Mouse (Mus musculus) duodenum, adult 2 months (tissue): Measurements from ENCODE around the gene Lrch4. TPM values are rescaled to one million over a fixed set of nuclear protein-coding genes. Genes with fewer than 3 reads are reported as not detected.

ENCODE experiments used
- polyA plus RNA-seq: library from polyadenylated mRNA; depleted of rRNA; stranded (reverse); fragments of >200 nt; gene quantifications from 2 replicates; pipeline ENCODE4 v1.2.3, GENCODE M21; 2012; ENCODE audit warnings: low replicate concordance; rRNA removed

Lrch4 gene
- polyA plus RNA-seq = 33.9 and 56.3 TPM in 2 replicates

DNA sequence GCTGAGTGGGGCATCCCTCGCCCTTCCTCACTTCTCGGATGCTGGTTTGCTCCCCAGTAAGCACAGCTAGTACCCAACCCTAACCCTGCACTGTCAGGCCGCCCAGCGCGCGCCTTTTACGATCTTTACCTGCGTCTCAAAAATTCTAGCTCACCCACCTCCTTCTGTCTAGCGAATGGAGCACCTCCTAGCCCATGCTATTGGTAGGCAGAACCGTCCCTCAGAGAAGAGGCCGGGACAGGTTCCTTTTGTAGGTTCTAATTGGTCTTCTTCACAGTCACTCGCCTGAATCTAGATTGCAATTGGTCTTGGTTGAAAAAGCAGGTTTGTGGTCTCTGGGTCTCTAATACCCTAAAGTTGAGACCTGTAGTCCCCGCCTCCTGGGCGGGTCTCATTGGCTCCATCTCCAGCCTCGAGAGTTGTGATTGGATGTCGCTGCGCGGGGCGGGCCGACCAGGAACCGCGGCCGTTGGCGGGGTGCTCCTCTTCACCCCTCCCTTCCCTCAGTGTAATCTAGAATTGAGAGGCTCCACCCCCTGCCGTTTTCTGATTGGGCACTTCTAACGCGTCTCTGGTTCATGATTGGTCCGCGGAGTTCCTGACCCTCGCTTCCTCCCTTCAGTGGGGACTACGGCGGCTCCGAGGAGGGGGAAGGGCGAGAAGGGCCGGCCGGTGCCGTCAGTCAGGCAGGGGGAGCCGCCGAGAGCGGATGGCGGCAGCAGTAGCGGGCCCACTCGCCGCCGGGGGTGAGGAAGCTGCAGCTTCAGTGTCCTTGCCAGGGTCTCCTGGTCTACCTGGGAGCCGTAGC is at the start of gene Lrch4, which contains the start of the genes Fbxo24 and Gm20605:
TSS of gene Lrch4 (plus strand) at position 624 of the 808 bp plus-strand sequence.
TSS of gene Fbxo24 (minus strand) at position 505 of the 808 bp plus-strand sequence.
TSS of gene Gm20605 (plus strand) at position 678 of the 808 bp plus-strand sequence.

DNA sequence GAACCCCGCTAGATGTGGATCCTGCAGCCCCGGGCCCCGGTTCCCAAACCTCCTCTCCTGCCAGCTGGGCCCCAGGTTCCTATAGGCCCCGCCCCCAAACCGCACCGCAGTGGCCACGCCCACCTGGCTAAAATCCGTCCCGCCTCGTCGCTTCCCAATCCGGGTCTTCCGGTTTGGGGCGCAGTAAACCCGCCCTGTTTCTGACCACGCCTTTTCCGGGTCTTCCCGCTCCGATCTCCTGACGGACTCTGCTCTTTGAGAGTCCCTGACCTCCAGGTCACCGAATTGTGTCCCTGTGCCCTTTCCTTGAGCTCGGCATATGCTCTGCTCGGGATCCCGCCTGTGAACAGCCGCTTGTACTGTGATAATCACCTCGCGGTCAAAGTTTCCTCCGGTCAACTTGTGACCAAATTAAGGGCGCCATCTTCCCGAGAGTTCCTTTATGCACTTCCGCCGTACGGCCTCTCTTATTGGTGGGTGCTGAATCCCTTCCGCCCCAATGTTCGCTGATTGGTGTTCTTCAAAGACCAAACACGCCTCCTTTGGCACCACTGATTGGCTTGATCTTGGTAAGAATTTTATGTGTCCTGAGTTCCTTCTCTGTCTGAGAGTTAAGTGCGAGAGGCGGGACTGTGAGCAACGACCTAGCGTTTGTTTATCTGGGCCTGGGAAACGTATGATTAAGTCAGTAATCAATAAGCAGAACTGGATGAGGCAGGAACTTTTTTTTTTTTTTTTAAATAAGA is 28.1 kb upstream of the Lrch4 start, which contains the start of gene Mospd3:
TSS of gene Mospd3 (minus strand) at position 440 of the 746 bp plus-strand sequence.

GRCm38 (mm10) chr5:137613550-137613949 is 15.4 kb upstream of the Lrch4 start, which contains the start of gene Pcolce:
TSS of gene Pcolce (minus strand) at chr5:137613784.

DNA sequence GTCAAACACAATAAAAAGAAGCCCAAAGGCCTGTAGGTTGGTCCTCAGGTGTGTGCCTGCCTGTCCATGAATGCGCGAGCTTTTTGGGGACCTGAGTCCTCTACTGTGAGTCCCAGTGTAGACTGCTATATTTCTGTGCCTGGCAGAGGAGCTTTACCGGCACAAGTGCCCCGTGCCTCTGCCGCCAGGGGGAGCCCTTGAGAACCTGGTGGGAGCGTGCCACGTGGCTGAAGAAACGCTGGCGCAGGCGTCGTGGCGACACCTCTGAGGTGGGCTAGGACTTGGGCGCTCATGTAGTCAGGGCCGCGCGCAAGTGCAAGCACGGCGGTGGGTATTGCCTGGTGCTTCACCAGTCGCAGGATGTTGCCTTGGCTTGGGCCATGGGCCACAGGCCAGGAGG is 12.1 kb downstream of the Lrch4 start, which contains the start of gene Sap25:
TSS of gene Sap25 (plus strand) at position 281 of the 400 bp plus-strand sequence.

DNA sequence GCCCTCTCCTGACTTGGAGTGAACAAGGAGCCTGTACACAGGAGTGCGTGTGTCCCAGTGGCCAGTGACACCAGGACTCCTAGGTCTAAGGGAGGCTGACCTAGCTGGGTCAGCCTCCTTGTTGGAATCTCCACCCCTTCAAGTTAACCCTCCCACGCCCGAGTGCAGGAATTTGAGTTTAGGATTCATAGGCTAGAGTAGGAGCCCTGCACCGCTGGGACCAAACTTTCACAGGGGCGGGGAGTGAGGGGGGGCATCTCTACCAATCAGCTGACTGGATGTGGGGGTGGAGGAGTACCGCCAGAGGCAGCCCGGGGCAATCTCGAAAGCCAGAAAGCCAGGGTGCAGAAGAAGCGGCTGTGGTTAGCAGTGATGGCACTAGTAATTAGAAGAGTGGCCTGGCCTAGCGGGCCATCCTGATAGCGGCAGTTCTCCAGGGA is 16.8 kb downstream of the Lrch4 start, which contains the start of gene Irs3:
TSS of gene Irs3 (minus strand) at position 63 of the 440 bp plus-strand sequence.

DNA sequence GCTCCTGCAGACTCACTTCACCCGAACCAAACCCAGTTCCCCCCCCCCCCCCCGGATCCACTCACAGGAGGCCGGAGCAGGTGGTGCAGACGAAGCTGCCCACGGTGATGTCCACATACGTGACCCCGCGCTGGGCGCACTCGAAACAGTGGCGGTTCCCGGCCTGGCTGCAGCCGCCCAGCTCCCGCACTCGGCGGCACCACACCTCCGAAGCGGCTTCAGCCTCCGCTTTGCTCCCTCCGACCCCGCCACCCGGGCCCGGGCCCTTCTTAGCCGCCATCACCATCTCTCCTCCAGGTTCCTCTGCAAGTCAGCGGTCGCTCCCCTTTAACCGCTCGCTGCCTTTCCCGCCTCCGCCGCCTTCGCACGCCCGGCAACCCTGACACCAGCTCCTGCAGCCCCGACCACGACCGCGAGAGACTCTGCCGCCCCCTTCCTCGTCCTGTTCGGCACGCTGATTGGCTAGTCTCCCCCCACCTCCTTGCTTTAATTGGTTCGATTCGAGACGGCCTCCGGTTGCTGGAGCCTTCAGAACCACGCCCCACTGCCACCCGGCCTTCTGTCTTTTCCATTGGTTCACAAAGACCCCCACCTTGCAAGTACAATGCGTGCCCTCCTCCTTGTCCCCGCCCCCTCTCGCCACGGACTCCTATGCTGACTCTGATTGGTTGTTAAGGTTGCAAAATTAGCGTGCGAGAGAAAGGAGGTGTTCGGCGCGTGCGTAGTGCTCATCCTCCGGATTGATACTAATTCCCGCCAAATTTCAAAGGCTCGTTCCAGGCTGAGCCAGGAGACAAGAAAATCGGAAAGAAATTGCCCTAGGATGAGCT is 55.6 kb downstream of the Lrch4 start, which contains the start of gene Agfg2:
TSS of gene Agfg2 (minus strand) at position 433 of the 830 bp plus-strand sequence.

Other genes starting within 250 kb of the Lrch4 start
- 0.88 and 2.8 TPM in 2 replicates for gene Zan, start 152.1 kb upstream of the Lrch4 start, polyA plus RNA-seq
- gene Pop7, start 126.6 kb upstream of the Lrch4 start, polyA plus RNA-seq = 37.9 and 47.1 TPM in 2 replicates
- gene Gigyf1, start 110.6 kb upstream of the Lrch4 start, polyA plus RNA-seq = 11.8 and 16.6 TPM in 2 replicates
- gene Epo, start 95.9 kb upstream of the Lrch4 start, polyA plus RNA-seq = not detected in 2 replicates
- 831 and 1,332 TPM in 2 replicates for gene Gnb2, start 95.6 kb upstream of the Lrch4 start, polyA plus RNA-seq
- gene Actl6b, start 75.6 kb upstream of the Lrch4 start, polyA plus RNA-seq = 1.1 TPM in 2 replicates
- 0.81 and 1.1 TPM in 2 replicates for gene Tfr2, start 59.3 kb upstream of the Lrch4 start, polyA plus RNA-seq
- 135 and 239 TPM in 2 replicates for gene Mospd3, start 28.1 kb upstream of the Lrch4 start, polyA plus RNA-seq
- gene Pcolce, start 15.3 kb upstream of the Lrch4 start, polyA plus RNA-seq = 33.2 and 49.9 TPM in 2 replicates
- 0.18 and 0.78 TPM in 2 replicates for gene Fbxo24, start 119 bp upstream of the Lrch4 start, polyA plus RNA-seq
- gene Gm20605, start 54 bp downstream of the Lrch4 start, polyA plus RNA-seq = 22.3 and 27.1 TPM in 2 replicates
- gene Sap25, start 12.2 kb downstream of the Lrch4 start, polyA plus RNA-seq = 114 and 144 TPM in 2 replicates
- gene Irs3, start 16.6 kb downstream of the Lrch4 start, polyA plus RNA-seq = 0.40 and 1.2 TPM in 2 replicates
- 16.4 and 20.6 TPM in 2 replicates for gene Agfg2, start 55.6 kb downstream of the Lrch4 start, polyA plus RNA-seq
- gene Nyap1, start 112.5 kb downstream of the Lrch4 start, polyA plus RNA-seq = 13.8 and 23.5 TPM in 2 replicates
- 136 and 297 TPM in 2 replicates for gene Tsc22d4, start 116.6 kb downstream of the Lrch4 start, polyA plus RNA-seq
- 44.3 and 72.5 TPM in 2 replicates for gene Ppp1r35, start 149.7 kb downstream of the Lrch4 start, polyA plus RNA-seq
- gene Mepce, start 158.5 kb downstream of the Lrch4 start, polyA plus RNA-seq = 17.6 and 30.8 TPM in 2 replicates
- not detected in 2 replicates for gene Zcwpw1, start 158.7 kb downstream of the Lrch4 start, polyA plus RNA-seq
- 3.1 and 9.7 TPM in 2 replicates for gene Pilra, start 207.2 kb downstream of the Lrch4 start, polyA plus RNA-seq
- gene Pilrb1, start 229.0 kb downstream of the Lrch4 start, polyA plus RNA-seq = 3.0 and 3.9 TPM in 2 replicates
- 3.5 and 5.6 TPM in 2 replicates for gene Pilrb2, start 242.7 kb downstream of the Lrch4 start, polyA plus RNA-seq